Mouse (Mus musculus): ENCODE results near the gene Eif2b2. TPM values are rescaled to one million over a fixed set of nuclear protein-coding genes. Genes with fewer than 3 reads are reported as not detected.
A peak's percentile ranks its signal among the peaks of the same experiment; 100 is the strongest.

Eif2b2 gene
- polyA plus RNA-seq (2016; fragmentation: Nextera tagmentation; extraction: Ambion mirVana), result 119 and 122 TPM in 2 replicates

- Histone ChIP-seq H3K4me1 (peaks cover 35% of the 10 kb centered on the region), H3K36me3 (replicated peaks) (peaks cover 39% of the 10 kb centered on the region), H3K4me3 (peak within 1 kb of the TSS; percentile 96), H3K9me3 (no peaks in the 10 kb centered on the region), H3K27me3 (replicated peaks; ENCODE audit: low read depth, poor library complexity, severe bottlenecking) (no peaks in the 10 kb centered on the region), H3K27ac (replicated peaks) (peak within 1 kb of the TSS; percentile 83)
- DNase-seq (ENCODE audit: low spot score), result peak; percentile 99
- under 1% methylated on average over 54 of the region's 54 CpGs for WGBS
Measured at GRCm38 (mm10) chr12:85219236-85219904, at the start of gene Eif2b2. Gene Eif2b2, plus strand, starts transcription at chr12:85219481.

- no peak overlapping the region for H3K4me3 ChIP-seq
- peaks cover 29% of the 10 kb centered on the region for H3K4me1 ChIP-seq
- WGBS, result 53% methylated on average over 3 of the region's 3 CpGs
- no peaks in the 10 kb centered on the region for H3K9me3 ChIP-seq
- peaks cover 35% of the 10 kb centered on the region for H3K36me3 ChIP-seq (replicated peaks)
- 0 out of 2 replicates have a peak overlapping the region, but pooled peaks have one; percentile 16 for H3K27ac ChIP-seq (replicated peaks)
- no peak for DNase-seq (ENCODE audit: low spot score)
- peaks cover 40% of the 10 kb centered on the region for H3K27me3 ChIP-seq (replicated peaks; ENCODE audit: low read depth, poor library complexity, severe bottlenecking)
Measured at GRCm38 (mm10) chr12:85169877-85170276, 49.4 kb upstream of the Eif2b2 start.

GRCm38 (mm10) chr12:85170284-85170947 lies 48.9 kb upstream of the Eif2b2 start:
- Histone ChIP-seq H3K9me3 (no peaks in the 10 kb centered on the region), H3K27me3 (replicated peaks; ENCODE audit: low read depth, poor library complexity, severe bottlenecking) (peaks cover 45% of the 10 kb centered on the region), H3K27ac (replicated peaks) (no peak overlapping the region), H3K4me1 (peaks cover 35% of the 10 kb centered on the region), H3K36me3 (replicated peaks) (peaks cover 35% of the 10 kb centered on the region), H3K4me3 (no peak overlapping the region)
- WGBS, result 85% methylated on average over 11 of the region's 11 CpGs
- no peak for DNase-seq (ENCODE audit: low spot score)

- DNase-seq (ENCODE audit: low spot score), result no peak
- Histone ChIP-seq H3K4me3 (no peak overlapping the region), H3K9me3 (no peaks in the 10 kb centered on the region), H3K36me3 (replicated peaks) (peaks cover 32% of the 10 kb centered on the region), H3K27me3 (replicated peaks; ENCODE audit: low read depth, poor library complexity, severe bottlenecking) (peaks cover 51% of the 10 kb centered on the region), H3K4me1 (peaks cover 40% of the 10 kb centered on the region), H3K27ac (replicated peaks) (no peak overlapping the region)
- WGBS, result 82% methylated on average over 3 of the region's 3 CpGs
Measured at GRCm38 (mm10) chr12:85170948-85171307, 48.4 kb upstream of the Eif2b2 start.

GRCm38 (mm10) chr12:85174016-85174415 lies 45.3 kb upstream of the Eif2b2 start:
- 75% methylated on average over 7 of the region's 7 CpGs for WGBS
- no peak for DNase-seq (ENCODE audit: low spot score)
- Histone ChIP-seq H3K36me3 (replicated peaks) (peaks cover 15% of the 10 kb centered on the region; the same call in 1 of the 2 replicates), H3K27ac (replicated peaks) (no peak overlapping the region), H3K9me3 (no peaks in the 10 kb centered on the region), H3K4me1 (peaks cover 66% of the 10 kb centered on the region), H3K4me3 (no peak overlapping the region), H3K27me3 (replicated peaks; ENCODE audit: low read depth, poor library complexity, severe bottlenecking) (peaks cover 77% of the 10 kb centered on the region)

GRCm38 (mm10) chr12:85175087-85175675 lies 44.1 kb upstream of the Eif2b2 start:
- DNase-seq (ENCODE audit: low spot score), result peak; percentile 40
- Histone ChIP-seq H3K4me1 (peaks cover 57% of the 10 kb centered on the region), H3K36me3 (replicated peaks) (peaks cover 15% of the 10 kb centered on the region; the same call in 1 of the 2 replicates), H3K27ac (replicated peaks) (peak overlapping the region; percentile 71), H3K9me3 (no peaks in the 10 kb centered on the region), H3K4me3 (peak overlapping the region; percentile 54), H3K27me3 (replicated peaks; ENCODE audit: low read depth, poor library complexity, severe bottlenecking) (peaks cover 84% of the 10 kb centered on the region)
- WGBS, result 44% methylated on average over 16 of the region's 16 CpGs

- Histone ChIP-seq H3K4me3 (peak overlapping the region; percentile 54), H3K27ac (replicated peaks) (peak overlapping the region; percentile 71), H3K36me3 (replicated peaks) (peaks cover 9% of the 10 kb centered on the region; the same call in 1 of the 2 replicates), H3K4me1 (peaks cover 58% of the 10 kb centered on the region), H3K27me3 (replicated peaks; ENCODE audit: low read depth, poor library complexity, severe bottlenecking) (peaks cover 84% of the 10 kb centered on the region), H3K9me3 (no peaks in the 10 kb centered on the region)
- WGBS, result 9% methylated on average over 11 of the region's 11 CpGs
- DNase-seq (ENCODE audit: low spot score), result peak; percentile 80
Measured at GRCm38 (mm10) chr12:85175926-85176845, 43.1 kb upstream of the Eif2b2 start.

GRCm38 (mm10) chr12:85176846-85177523 lies 42.3 kb upstream of the Eif2b2 start:
- WGBS, result 2% methylated on average over 32 of the region's 32 CpGs
- 0 out of 2 replicates have a peak, but pooled peaks cover 4% of the 10 kb centered on the region for H3K36me3 ChIP-seq (replicated peaks)
- H3K4me3 ChIP-seq, result peak overlapping the region; percentile 54
- H3K27ac ChIP-seq (replicated peaks), result peak overlapping the region; percentile 71
- H3K4me1 ChIP-seq, result peaks cover 66% of the 10 kb centered on the region
- H3K27me3 ChIP-seq (replicated peaks; ENCODE audit: low read depth, poor library complexity, severe bottlenecking), result peaks cover 87% of the 10 kb centered on the region
- no peaks in the 10 kb centered on the region for H3K9me3 ChIP-seq
- DNase-seq (ENCODE audit: low spot score), result peak; percentile 76

- peaks cover 90% of the 10 kb centered on the region for H3K27me3 ChIP-seq (replicated peaks; ENCODE audit: low read depth, poor library complexity, severe bottlenecking)
- H3K4me3 ChIP-seq, result peak within 1 kb of the TSS; percentile 54
- no peak for DNase-seq (ENCODE audit: low spot score)
- no peaks in the 10 kb centered on the region for H3K36me3 ChIP-seq (replicated peaks)
- WGBS, result 72% methylated on average over 10 of the region's 10 CpGs
- H3K27ac ChIP-seq (replicated peaks), result peak within 1 kb of the TSS; percentile 71
- H3K4me1 ChIP-seq, result peaks cover 72% of the 10 kb centered on the region
- no peaks in the 10 kb centered on the region for H3K9me3 ChIP-seq
Measured at GRCm38 (mm10) chr12:85177740-85178239, 41.5 kb upstream of the Eif2b2 start, which contains the start of gene Pgf. Gene Pgf, minus strand, starts transcription at chr12:85177790.

- 58% methylated on average over 2 of the region's 2 CpGs for WGBS
Measured at GRCm38 (mm10) chr12:85178294-85178693, 41.0 kb upstream of the Eif2b2 start.

More at GRCm38 (mm10) chr12:85178294-85178693, 41.0 kb upstream of the Eif2b2 start:
- 0 out of 2 replicates have a peak overlapping the region, but pooled peaks have one; percentile 36 for H3K27ac ChIP-seq (replicated peaks)
- H3K9me3 ChIP-seq, result no peaks in the 10 kb centered on the region
- H3K27me3 ChIP-seq (replicated peaks; ENCODE audit: low read depth, poor library complexity, severe bottlenecking), result peaks cover 95% of the 10 kb centered on the region
- peaks cover 71% of the 10 kb centered on the region for H3K4me1 ChIP-seq
- H3K4me3 ChIP-seq, result no peak overlapping the region
- no peak for DNase-seq (ENCODE audit: low spot score)
- H3K36me3 ChIP-seq (replicated peaks), result no peaks in the 10 kb centered on the region

Data from embryonic facial prominence, embryonic 10.5 days (tissue).